Mouse (Mus musculus) limb, embryonic 12.5 days (tissue): ENCODE data around the gene Rp9. TPM values are rescaled to one million over a fixed set of nuclear protein-coding genes. Genes with fewer than 3 reads are reported as not detected.
"Not testable (repeated sequence)": the region's sequence is repeated elsewhere in the genome, so short reads cannot be mapped to it uniquely, and the experiment has no call there.

ENCODE experiments used
- ATAC-seq: fragments of 200-750 bp; cut with Nextera tagmentation; 2 replicates; pipeline ENCODE4 v1.8.0; 2017; ENCODE audit warnings: low read depth, moderate TSS enrichment; ENCODE audit not compliant: insufficient number of reproducible peaks, insufficient read depth, low FRiP score, low TSS enrichment
- H3K27ac ChIP-seq: fragments of 300-500 bp; sonication (generic); 2 replicates; pipeline ENCODE4 v1.5.1; 2016; ENCODE audit warnings: mild to moderate bottlenecking, moderate library complexity
- H3K27me3 ChIP-seq: fragments of 300-500 bp; sonication (generic); 2 replicates; pipeline ENCODE4 v1.6.1; 2016; ENCODE audit warnings: mild to moderate bottlenecking, moderate library complexity
- H3K36me3 ChIP-seq: fragments of 300-500 bp; sonication (generic); 2 replicates; pipeline ENCODE4 v1.6.1; 2016; ENCODE audit warnings: mild to moderate bottlenecking, moderate library complexity
- H3K4me1 ChIP-seq: fragments of 300-500 bp; sonication (generic); replicated peaks from 2 replicates; pipeline ENCODE4 v1.6.1; 2016
- H3K4me2 ChIP-seq: fragments of 300-500 bp; sonication (generic); 2 replicates; pipeline ENCODE4 v1.6.1; 2016; ENCODE audit warnings: mild to moderate bottlenecking, moderate library complexity
- H3K4me3 ChIP-seq: fragments of 300-500 bp; sonication (generic); replicated peaks from 2 replicates; pipeline ENCODE4 v1.5.1; 2016; ENCODE audit warnings: mild to moderate bottlenecking
- H3K9ac ChIP-seq: fragments of 300-500 bp; sonication (generic); replicated peaks from 2 replicates; pipeline ENCODE4 v1.6.1; 2016; ENCODE audit warnings: mild to moderate bottlenecking, moderate library complexity
- H3K9me3 ChIP-seq: fragments of 300-500 bp; sonication (generic); 2 replicates; pipeline ENCODE4 v1.6.1; 2016; ENCODE audit warnings: mild to moderate bottlenecking, moderate library complexity
- WGBS: fragments of 180-500 bp; shearing (Covaris S2); methylation state at CpG from one replicate; pipeline ENCODE4 v1.1.7; 2016; 5-methylcytosine and 5-hydroxymethylcytosine counted together
- polyA plus RNA-seq: library from polyadenylated mRNA; unstranded; fragments of >200 nt; fragmentation: Nextera tagmentation; extraction: Ambion mirVana; gene quantifications from 2 replicates; pipeline ENCODE4 v1.2.1, GENCODE M21; 2016

Gene Rp9
- polyA plus RNA-seq, 1 experiment from 2014 or later = 82.0 TPM

DNA sequence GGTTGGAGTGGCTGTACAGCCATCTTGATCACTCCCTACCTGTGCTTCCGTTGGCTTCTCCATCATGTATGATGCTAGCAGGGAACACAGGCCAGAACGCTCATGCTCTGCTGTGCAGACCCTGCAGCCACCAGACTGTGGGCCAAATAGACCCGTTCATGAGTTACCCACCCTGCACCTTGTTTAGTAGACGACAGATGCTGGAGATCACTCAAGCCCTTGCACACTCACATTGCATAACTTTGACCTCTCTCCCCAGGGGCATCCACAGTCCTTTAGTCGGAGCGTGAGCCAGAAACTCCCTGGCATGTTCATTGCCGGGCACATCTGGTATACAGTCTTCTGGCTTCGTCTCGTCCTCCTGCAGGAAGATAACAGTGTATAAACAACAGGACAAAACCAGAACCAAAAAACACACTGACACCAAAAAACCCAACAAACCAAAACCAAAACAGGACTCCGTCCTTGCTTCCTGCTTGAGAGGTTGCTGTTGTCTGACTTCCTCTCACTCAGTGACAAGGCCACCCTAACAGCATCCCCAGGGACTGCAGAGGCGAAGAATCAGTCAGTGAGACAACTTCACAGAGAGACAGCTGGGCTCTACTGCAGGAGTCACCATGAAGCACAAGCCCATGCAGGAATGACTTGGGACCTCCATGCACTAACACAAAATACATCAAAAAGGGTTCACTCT is 12.3 kb downstream of the Rp9 start:
- WGBS = 89% methylated on average over 11 of the region's 11 CpGs
- Histone ChIP-seq H3K4me2 (no peak overlapping the region), H3K27ac (no peak overlapping the region), H3K4me3 (no peak overlapping the region), H3K9me3 (no peaks in the 10 kb centered on the region), H3K27me3 (no peaks in the 10 kb centered on the region), H3K9ac (no peak overlapping the region), H3K4me1 (0 out of 2 replicates have a peak, but pooled peaks cover 5% of the 10 kb centered on the region), H3K36me3 (peaks cover 76% of the 10 kb centered on the region)
- ATAC-seq = no peak

DNA sequence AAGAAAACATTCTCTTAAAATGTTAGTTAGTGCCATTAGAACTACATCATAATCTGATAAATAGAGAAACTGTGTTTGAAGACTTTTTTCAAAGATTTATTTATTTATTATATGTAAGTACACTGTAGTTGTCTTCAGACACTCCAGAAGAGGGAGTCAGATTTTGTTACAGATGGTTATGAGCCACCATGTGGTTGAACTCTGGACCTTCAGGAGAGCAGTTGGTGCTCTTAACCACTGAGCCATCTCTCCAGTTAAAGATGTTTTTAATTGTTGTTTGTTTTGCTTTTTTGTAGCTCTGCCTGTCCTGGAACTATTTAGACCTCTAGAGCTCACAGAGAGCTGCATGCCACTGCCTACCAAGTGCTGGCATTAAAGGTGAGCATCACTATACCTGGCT is 14.5 kb downstream of the Rp9 start:
- peaks cover 80% of the 10 kb centered on the region for H3K36me3 ChIP-seq
- no peak overlapping the region for H3K4me2 ChIP-seq
- H3K4me3 ChIP-seq = no peak overlapping the region
- no peaks in the 10 kb centered on the region for H3K27me3 ChIP-seq
- 0 out of 2 replicates have a peak, but pooled peaks cover 5% of the 10 kb centered on the region for H3K4me1 ChIP-seq
- H3K9me3 ChIP-seq = no peaks in the 10 kb centered on the region
- ATAC-seq = no peak
- no peak overlapping the region for H3K9ac ChIP-seq
- H3K27ac ChIP-seq = no peak overlapping the region

DNA sequence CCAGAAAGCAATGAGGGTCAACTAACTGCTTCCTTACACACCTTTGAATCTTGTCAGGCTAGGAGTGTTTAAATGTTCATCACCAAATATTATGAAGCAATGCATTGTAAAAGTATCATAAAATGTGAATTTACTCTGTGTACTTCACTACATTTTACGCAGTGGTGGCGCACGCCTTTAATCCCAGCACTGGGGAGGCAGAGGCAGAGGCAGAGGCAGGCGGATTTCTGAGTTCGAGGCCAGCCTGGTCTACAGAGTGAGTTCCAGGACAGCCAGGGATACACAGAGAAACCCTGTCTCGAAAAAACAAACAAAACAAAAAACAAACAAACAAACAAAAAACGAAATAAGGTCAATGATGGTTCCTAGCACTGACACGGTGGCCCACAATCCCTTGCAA is 15.6 kb downstream of the Rp9 start, which contains the start of gene Gm17545:
Gm17545 (plus strand) TSS at position 301 of the 400 bp plus-strand sequence.
- not testable (repeated sequence) for H3K9me3 ChIP-seq, H3K4me3 ChIP-seq, H3K27me3 ChIP-seq, ATAC-seq, H3K4me1 ChIP-seq, H3K9ac ChIP-seq, H3K27ac ChIP-seq, H3K4me2 ChIP-seq
- peaks cover 89% of the 10 kb centered on the region for H3K36me3 ChIP-seq
- 87% methylated on average over 8 of the region's 8 CpGs for WGBS

DNA sequence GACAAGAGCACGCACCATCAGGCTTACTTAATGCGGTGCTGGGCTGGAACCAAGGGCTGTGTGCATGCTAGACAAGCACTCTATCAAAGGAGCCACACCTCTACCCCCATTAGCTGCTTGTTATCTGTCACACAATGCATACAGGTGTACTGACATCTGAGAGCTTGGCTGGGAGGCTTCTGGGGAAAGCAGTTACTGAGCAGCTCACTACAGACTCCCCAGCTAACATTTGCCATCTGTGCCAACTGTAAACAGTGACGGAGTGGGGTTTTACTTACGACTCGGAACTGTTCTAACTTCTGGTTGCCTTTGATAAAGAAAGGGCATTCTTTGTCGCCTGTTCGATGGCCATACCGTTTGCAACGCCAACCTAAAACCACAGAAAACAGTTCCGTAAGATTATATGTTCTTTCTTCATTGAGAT is 16.0 kb downstream of the Rp9 start:
- Histone ChIP-seq H3K9me3 (no peaks in the 10 kb centered on the region), H3K4me1 (0 out of 2 replicates have a peak, but pooled peaks cover under 1% of the 10 kb centered on the region), H3K36me3 (peaks cover 93% of the 10 kb centered on the region), H3K4me2 (no peak overlapping the region), H3K27me3 (no peaks in the 10 kb centered on the region), H3K9ac (no peak overlapping the region), H3K27ac (no peak overlapping the region), H3K4me3 (no peak overlapping the region)
- ATAC-seq = no peak
- 90% methylated on average over 10 of the region's 10 CpGs for WGBS

DNA sequence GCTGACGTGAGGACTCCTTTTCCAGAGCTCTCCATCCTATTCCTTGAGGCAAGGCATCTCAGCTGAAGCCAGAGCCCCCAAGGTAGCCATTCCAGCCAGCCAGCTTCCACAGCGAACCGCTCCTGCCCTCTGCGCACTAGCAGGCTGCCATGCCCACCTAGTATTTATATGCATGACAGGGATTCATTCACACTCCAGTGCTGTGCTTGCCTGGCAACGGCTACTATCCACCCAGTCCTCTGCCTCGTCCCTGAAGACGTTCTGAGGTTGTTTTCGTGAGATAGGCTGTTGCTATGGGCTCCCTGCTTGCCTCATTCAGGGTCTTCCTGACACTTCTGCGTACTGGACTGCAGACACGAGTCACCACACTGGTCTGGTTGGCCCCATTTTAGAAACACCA is 16.8 kb downstream of the Rp9 start:
- Histone ChIP-seq H3K4me2 (no peak overlapping the region), H3K4me1 (no peaks in the 10 kb centered on the region), H3K36me3 (peaks cover 98% of the 10 kb centered on the region), H3K4me3 (no peak overlapping the region), H3K9me3 (no peaks in the 10 kb centered on the region), H3K27ac (no peak overlapping the region), H3K9ac (no peak overlapping the region), H3K27me3 (no peaks in the 10 kb centered on the region)
- WGBS = 90% methylated on average over 10 of the region's 10 CpGs
- ATAC-seq = no peak

DNA sequence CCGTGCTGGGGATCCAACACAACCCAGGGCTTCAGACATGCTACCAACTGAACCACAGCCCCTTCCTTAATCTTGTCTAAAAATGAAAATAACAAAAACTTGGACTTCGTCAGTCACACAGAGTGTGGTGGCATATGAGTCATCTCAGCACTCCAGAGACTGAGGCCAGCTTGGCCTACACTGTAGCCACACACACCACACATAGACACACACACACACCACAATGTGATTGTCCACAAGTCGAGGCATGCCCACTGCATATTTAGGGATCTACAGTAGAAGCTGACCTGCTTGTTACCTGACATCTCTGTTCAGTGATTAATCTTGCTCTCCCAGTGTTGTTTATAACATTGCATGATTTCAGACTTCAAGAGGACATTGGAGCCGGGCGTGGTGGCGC is 20.3 kb downstream of the Rp9 start:
- Histone ChIP-seq H3K36me3 (peaks cover 91% of the 10 kb centered on the region), H3K4me2 (no peak overlapping the region), H3K4me1 (no peaks in the 10 kb centered on the region), H3K9me3 (no peaks in the 10 kb centered on the region), H3K27me3 (no peaks in the 10 kb centered on the region), H3K9ac (no peak overlapping the region), H3K4me3 (no peak overlapping the region), H3K27ac (no peak overlapping the region)
- ATAC-seq = no peak
- WGBS = 90% methylated on average over 6 of the region's 6 CpGs

DNA sequence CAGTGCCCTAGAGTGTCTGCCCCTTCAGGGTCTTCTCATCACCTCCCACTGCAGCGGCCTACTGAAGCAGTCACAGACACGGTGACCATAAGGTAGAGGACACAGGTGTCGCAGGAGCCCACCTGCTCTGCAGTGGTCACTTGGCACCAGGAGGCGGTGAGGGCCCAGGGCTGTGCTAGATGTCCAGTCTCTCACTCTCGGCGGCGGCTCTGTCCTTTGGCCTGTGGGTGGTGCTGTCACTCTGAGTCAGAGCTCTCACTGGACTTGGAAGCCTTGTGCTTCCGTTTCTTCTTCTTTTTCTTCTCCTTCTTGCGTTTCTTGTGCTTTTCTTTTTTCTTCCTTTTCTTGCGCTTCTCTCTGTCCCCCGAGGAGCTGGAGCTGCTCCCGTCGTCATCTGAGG is 21.1 kb downstream of the Rp9 start:
- WGBS = 91% methylated on average over 13 of the region's 13 CpGs
- Histone ChIP-seq H3K36me3 (peaks cover 83% of the 10 kb centered on the region), H3K4me2 (no peak overlapping the region), H3K4me3 (no peak overlapping the region), H3K9me3 (no peaks in the 10 kb centered on the region), H3K27me3 (no peaks in the 10 kb centered on the region), H3K4me1 (no peaks in the 10 kb centered on the region), H3K9ac (no peak overlapping the region), H3K27ac (no peak overlapping the region)
- no peak for ATAC-seq

DNA sequence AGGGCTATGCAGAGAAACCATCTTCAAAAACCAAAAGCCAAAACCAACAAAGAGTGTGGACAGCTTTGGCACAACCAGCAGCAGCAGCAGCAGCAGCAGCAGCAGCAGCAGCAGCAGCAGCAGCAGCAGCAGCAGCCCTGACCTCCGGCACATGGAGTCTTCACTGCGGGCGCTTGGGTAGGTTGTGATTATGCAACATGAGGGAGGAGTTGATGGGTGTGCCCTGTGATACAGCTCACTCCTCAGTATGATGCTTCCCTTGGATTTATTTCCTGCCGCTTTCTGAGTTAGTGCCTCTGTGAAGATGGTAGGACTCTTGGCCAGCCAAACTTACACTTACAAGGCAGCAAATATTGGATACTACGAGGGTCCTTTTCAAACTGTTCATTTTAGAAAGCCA is 22.3 kb downstream of the Rp9 start:
- H3K36me3 ChIP-seq = peaks cover 71% of the 10 kb centered on the region
- WGBS = 90% methylated on average over 5 of the region's 5 CpGs
- no peak overlapping the region for H3K9ac ChIP-seq
- H3K4me1 ChIP-seq = no peaks in the 10 kb centered on the region
- no peaks in the 10 kb centered on the region for H3K27me3 ChIP-seq
- no peak for ATAC-seq
- H3K4me3 ChIP-seq = no peak overlapping the region
- no peak overlapping the region for H3K4me2 ChIP-seq
- no peaks in the 10 kb centered on the region for H3K9me3 ChIP-seq
- no peak overlapping the region for H3K27ac ChIP-seq

DNA sequence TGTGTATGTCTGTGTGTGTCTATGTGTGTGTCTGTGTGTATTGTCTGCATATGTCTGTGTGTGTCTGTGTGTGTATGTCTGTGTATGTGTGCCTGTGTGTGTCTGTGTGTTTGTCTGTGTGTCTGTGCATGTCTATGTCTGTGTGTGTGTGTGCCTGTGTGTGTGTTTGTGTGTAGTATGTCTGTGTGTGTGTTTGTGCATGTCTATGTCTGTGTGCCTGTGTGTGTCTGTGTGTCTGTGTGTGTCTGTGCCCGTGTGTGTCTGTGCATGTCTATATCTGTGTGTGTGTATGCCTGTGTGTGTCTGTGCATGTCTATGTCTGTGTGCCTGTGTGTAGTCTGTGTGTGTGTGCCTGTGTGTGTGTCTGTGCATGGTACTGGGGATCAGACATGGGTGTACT is 24.4 kb downstream of the Rp9 start:
- Histone ChIP-seq H3K4me2 (no peak overlapping the region), H3K4me3 (no peak overlapping the region), H3K9ac (no peak overlapping the region), H3K36me3 (peaks cover 55% of the 10 kb centered on the region), H3K27ac (no peak overlapping the region), H3K27me3 (no peaks in the 10 kb centered on the region), H3K4me1 (no peaks in the 10 kb centered on the region), H3K9me3 (peaks cover 6% of the 10 kb centered on the region; the same call in 1 of the 2 replicates)
- ATAC-seq = no peak
- WGBS = 74% methylated on average over 1 of the region's 1 CpGs

DNA sequence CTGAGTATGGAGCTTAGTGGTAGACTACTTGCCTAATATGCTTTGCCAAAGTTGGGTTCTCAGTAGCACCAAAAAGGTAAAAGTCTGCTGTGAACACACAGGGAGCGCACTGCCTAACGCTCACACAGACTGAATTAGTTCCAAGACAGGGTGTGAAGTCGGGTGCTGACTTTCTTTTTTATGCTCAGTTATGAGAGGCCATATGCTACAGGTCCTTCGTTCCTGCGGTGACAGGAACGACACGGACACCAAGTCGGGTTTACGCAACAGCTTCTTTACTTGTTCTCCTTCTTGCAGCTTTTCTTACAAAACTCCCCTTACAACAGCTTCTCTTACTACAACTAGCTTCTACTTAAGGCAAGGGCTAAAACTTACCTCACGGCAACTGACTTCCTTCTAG is 26.4 kb downstream of the Rp9 start:
- Histone ChIP-seq H3K36me3 (peaks cover 36% of the 10 kb centered on the region), H3K27me3 (no peaks in the 10 kb centered on the region), H3K27ac (no peak overlapping the region), H3K9ac (no peak overlapping the region), H3K4me3 (no peak overlapping the region), H3K4me2 (no peak overlapping the region), H3K4me1 (no peaks in the 10 kb centered on the region), H3K9me3 (peaks cover 6% of the 10 kb centered on the region; the same call in 1 of the 2 replicates)
- no peak for ATAC-seq
- 91% methylated on average over 10 of the region's 10 CpGs for WGBS

DNA sequence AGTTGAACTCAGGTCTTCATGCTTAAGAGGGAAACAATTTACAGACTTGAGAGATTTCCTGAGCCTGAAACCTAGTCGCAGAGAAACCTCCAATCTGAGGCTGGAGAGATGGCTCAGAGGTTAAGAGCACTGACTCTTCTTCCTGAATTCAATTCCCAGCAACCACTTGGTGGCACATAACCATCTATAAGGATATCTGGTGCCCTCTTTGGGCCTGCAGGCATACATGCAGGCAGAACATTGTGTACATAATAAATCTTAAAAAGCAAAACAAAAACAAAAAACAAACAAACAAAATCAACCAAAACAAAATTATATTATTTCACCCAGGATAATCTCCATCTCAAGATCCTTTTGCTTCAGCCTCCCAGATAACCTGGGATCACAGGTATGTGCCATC is 30.7 kb downstream of the Rp9 start:
- 66% methylated on average over 1 of the region's 1 CpGs for WGBS
- Histone ChIP-seq H3K4me1 (0 out of 2 replicates have a peak, but pooled peaks cover 3% of the 10 kb centered on the region), H3K9me3 (peaks cover 6% of the 10 kb centered on the region; the same call in 1 of the 2 replicates), H3K4me3 (no peak overlapping the region), H3K36me3 (peaks cover 5% of the 10 kb centered on the region), H3K27ac (no peak overlapping the region), H3K9ac (no peak overlapping the region), H3K4me2 (no peak overlapping the region), H3K27me3 (no peaks in the 10 kb centered on the region)
- ATAC-seq = no peak

DNA sequence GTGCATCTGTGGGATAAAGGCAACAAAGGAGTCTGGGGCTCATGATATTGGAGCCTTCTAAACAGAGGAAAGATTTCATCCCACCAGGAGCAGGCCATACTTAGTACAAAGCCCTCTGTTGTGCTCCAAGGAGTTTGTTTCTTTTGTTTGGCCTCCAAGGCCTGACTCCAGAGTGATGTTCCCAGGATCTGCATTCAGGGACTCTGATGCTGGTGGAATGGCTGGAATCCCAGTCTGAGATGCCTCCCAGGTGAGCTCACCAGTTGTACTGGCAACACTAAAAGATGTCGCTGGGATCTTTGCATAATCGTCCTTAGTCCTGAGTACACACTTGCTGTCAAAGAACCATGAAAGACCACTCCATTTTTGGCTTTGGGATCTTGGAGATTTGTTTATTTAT is 35.4 kb downstream of the Rp9 start:
- WGBS = 91% methylated on average over 2 of the region's 2 CpGs
- Histone ChIP-seq H3K9me3 (no peaks in the 10 kb centered on the region), H3K4me3 (no peak overlapping the region), H3K27me3 (no peaks in the 10 kb centered on the region), H3K9ac (no peak overlapping the region), H3K4me1 (peaks cover 20% of the 10 kb centered on the region), H3K27ac (no peak overlapping the region), H3K4me2 (no peak overlapping the region), H3K36me3 (no peaks in the 10 kb centered on the region)
- no peak for ATAC-seq
